Mouse (Mus musculus) mouse embryonic stem cell (cell line): ENCODE results near the gene Mtg2.

Source experiments
- in situ Hi-C, 2 experiments: fragments of 300-500 bp; cut with MboI; formaldehyde crosslinking; loops; 1 replicate in 1 of 2; 3 replicates in 1 of 2; pipeline ENCODE4 v1.14.3; 2019 to 2020; ENCODE audit warnings: low sequenced_read_pairs in 2 of 2, low pct_unique_long_range_greater_than_20kb in 1 of 2, mixed read lengths in 1 of 2; ENCODE audit not compliant: unreplicated experiment in 1 of 2

Mtg2 gene

DNA sequence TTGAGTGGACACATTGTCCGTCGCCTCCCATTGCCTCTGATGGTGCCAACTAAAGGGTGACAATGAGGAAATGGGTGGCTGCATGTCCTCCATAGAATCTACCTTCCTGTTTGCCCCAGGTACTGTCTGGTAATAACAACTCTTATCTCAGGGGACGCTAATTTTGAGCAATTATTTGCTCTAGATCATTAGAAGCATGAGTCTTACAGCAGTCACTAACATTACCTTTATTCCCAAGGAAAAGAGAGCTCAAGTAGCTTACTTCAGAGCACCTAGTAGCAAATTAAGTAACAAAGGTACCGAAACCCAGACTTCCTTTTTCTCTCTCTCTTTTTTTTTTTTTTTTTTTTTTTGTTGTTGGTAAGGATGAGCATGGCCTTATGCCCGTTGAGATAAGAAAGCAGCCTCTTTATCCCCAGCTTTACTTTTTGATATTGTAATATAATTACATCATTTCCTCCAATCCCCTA, 49.9 kb downstream of the Mtg2 start:
- in situ Hi-C loops: no loop called here

DNA sequence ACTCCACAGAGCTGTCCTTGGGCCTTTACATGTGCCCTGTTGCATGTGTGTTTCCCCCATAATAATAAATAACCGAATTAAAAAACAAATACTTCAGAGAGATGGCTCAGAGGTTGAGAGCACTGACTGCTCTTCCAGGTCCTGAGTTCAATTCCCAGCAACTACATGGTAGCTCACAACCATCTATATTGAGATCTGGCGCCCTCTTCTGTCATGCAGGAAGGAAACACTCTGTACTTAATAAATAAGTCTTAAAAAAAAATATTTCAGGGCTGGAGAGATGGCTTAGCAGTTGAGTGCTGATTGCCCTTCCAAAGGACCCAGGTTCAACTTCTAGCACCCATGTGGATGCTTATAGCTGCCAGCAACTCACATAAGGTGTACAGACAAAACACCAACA, 53.8 kb downstream of the Mtg2 start:
- in situ Hi-C loops: no loop called here

DNA sequence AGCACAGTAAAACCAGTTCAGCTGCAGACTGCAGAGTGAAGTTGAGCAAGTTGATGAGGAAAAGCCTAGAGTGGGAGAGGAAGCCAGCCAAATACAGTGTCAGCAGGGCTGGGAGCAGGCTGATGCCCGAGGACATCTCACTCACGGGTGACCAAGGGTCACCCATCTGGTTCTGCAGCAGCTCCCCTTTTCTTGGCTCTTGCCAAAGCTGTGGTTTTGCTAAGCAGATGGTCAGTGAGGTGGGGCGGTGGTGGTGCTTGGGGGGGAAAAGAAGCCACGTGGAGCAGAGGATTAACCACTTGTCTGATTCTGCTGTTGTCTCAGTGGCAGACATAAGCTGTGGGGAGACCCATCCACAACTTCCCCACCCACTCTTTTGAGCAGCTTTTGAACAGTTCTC, 55.8 kb downstream of the Mtg2 start:
- in situ Hi-C loops: no loop called here

DNA sequence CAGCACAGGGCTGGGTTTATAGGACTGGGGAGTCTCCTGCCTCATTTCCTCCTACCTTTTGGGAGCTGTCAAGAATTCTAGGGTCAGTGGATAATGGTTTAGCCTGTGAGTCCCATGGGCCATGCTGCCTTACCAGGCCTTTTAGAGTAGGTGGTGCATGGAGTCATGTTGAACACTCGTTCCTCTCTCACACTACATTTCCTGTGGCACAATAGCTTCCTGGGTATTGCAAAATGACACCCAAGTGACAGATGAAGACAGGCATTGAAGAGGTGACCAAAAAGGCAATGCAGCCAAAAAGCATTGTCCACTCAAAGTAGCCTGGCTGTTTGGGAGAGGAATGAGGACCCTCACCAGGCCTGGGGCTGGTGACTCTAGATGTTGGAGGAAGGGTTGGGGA, 57.3 kb downstream of the Mtg2 start:
- in situ Hi-C loops: no loop called here

DNA sequence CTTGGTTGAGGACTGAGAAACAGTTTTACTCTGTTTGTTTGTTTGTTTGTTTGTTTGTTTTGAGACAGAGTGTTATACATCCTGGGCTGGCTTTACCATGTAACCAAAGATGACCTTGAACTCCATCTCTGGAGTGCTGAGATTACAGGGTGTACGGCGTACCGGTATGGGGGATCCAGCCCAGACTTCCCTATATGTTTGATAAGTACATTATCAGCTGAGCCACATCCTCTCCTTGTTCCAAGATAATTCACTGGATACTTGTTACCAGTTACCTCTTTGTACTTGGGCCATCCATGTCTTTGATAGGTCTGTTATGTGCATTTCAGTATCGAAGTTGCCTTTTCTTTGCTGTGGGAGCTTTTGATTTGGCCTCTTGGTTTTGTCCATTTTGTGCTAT, 62.8 kb downstream of the Mtg2 start:
- in situ Hi-C loops: no loop called here

DNA sequence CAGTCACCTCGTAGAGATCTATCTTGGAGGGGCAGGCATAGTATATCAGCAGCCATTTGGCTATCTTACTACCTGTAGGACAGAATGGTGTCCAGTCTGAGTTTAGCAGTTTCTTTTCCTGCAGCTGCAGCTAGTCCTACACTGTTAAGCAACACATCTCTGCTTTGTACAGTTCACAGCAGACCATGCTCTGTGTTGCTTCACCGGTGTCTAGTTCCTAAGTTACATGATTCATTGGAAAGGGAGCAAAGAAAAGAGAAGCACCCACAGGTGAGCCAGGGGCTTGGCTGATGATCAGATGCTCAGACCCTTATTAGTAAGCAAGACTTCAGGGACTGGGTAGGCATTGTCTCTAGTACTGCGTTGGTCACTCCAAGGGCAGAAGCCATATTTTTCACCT, 63.5 kb downstream of the Mtg2 start:
- in situ Hi-C loops: no loop called here

DNA sequence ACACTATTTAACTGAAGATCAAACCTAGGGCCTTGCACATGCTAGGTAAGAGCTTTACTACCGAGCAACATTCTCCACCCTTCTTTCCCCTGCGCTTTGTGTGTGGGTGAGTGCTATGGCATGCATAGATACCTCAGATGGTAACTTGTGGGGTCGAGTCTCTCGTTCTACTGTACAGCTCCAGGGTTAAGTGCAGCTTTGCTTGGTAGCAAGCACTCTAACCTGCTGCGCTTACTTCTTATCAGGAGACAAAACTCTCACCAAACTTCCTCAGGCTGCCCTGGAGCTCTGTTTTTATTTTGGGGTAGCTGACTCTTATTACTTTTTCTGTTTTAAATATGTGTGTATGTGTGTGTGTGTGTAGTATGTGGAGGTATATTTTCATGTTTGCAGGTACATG, 65.0 kb downstream of the Mtg2 start:
- in situ Hi-C loops: no loop called here
